Mouse (Mus musculus) C2C12 (cell line): ENCODE results near the gene Ak7.

ENCODE experiments used
- CEBPB ChIP-seq: IDR thresholded peaks from one replicate; pipeline ENCODE4 v1.6.1; 2011; ENCODE audit warnings: low read depth, mild to moderate bottlenecking, control low read depth, moderate library complexity
- MYOD1 ChIP-seq: IDR thresholded peaks from one replicate; pipeline ENCODE4 v1.6.1; 2011; ENCODE audit warnings: low read depth; ENCODE audit not compliant: control insufficient read depth, insufficient read length
- MYOG ChIP-seq: IDR thresholded peaks from one replicate; pipeline ENCODE4 v1.6.1; 2011; ENCODE audit not compliant: control insufficient read depth, insufficient read length; ENCODE audit errors: extremely low read depth
- USF1 ChIP-seq: IDR thresholded peaks from one replicate; pipeline ENCODE4 v1.6.1; 2011; ENCODE audit warnings: low read depth, mild to moderate bottlenecking, control low read depth, moderate library complexity

- TF ChIP-seq MYOG = no peak
- no peak for TF ChIP-seq CEBPB
- TF ChIP-seq USF1 = no peak
- no peak for TF ChIP-seq MYOD1
Measured at GRCm38 (mm10) chr12:105810608-105811007, 104.8 kb downstream of the Ak7 start.
